Mouse (Mus musculus) liver, embryonic 16.5 days (tissue): Measurements from ENCODE around the gene Kcns1. TPM values are rescaled to one million over a fixed set of nuclear protein-coding genes. Genes with fewer than 3 reads are reported as not detected.

Experiments used
- ATAC-seq: fragments of 200-750 bp; cut with Nextera tagmentation; 2 replicates; pipeline ENCODE4 v1.8.0; 2017; ENCODE audit warnings: low read depth, mild to moderate bottlenecking, moderate number of reproducible peaks, moderate library complexity
- H3K27ac ChIP-seq: fragments of 300-500 bp; sonication (generic); 2 replicates; pipeline ENCODE4 v1.5.1; 2014; ENCODE audit warnings: mild to moderate bottlenecking, low read length
- H3K27me3 ChIP-seq: fragments of 300-500 bp; sonication (generic); 2 replicates; pipeline ENCODE4 v1.6.1; 2014; ENCODE audit warnings: low read depth, low read length, mixed read lengths; ENCODE audit not compliant: control insufficient read depth, insufficient read depth
- H3K36me3 ChIP-seq: fragments of 300-500 bp; sonication (generic); 2 replicates; pipeline ENCODE4 v1.6.1; 2014; ENCODE audit warnings: mild to moderate bottlenecking; ENCODE audit not compliant: control insufficient read depth, insufficient read depth
- H3K4me1 ChIP-seq: fragments of 300-500 bp; sonication (generic); 2 replicates; pipeline ENCODE4 v1.6.1; 2014; ENCODE audit warnings: low read depth, low read length, mixed read lengths; ENCODE audit not compliant: control insufficient read depth
- H3K4me2 ChIP-seq: fragments of 300-500 bp; sonication (generic); 2 replicates; pipeline ENCODE4 v1.6.1; 2014; ENCODE audit warnings: low read depth, low read length, mixed read lengths
- H3K4me3 ChIP-seq: fragments of 300-500 bp; sonication (generic); 2 replicates; pipeline ENCODE4 v1.5.1; 2014; ENCODE audit warnings: low read depth, mild to moderate bottlenecking, low read length
- H3K9ac ChIP-seq: fragments of 300-500 bp; sonication (generic); 2 replicates; pipeline ENCODE4 v1.6.1; 2014; ENCODE audit warnings: low read depth, low read length
- H3K9me3 ChIP-seq: fragments of 300-500 bp; sonication (generic); replicated peaks from 2 replicates; pipeline ENCODE4 v1.6.1; 2016; ENCODE audit warnings: low read length; ENCODE audit not compliant: control insufficient read depth
- WGBS: fragments of 180-500 bp; shearing (Covaris S2); extraction: QIAGEN DNeasy Blood & Tissue Kit; methylation state at CpG from one replicate; pipeline ENCODE4 v1.1.7; 2014; ENCODE audit not compliant: insufficient replicate concordance; 5-methylcytosine and 5-hydroxymethylcytosine counted together
- polyA plus RNA-seq: library from polyadenylated mRNA; unstranded; fragments of >200 nt; fragmentation: Nextera tagmentation; extraction: Ambion mirVana; gene quantifications from 2 replicates; pipeline ENCODE4 v1.2.1, GENCODE M21; 2015

The Kcns1 gene
- polyA plus RNA-seq, 1 experiment from 2014 or later, result not detected

- 46% methylated on average over 5 of the region's 5 CpGs for WGBS
- no peaks in the 10 kb centered on the region for H3K36me3 ChIP-seq
- no peak for ATAC-seq
- H3K4me2 ChIP-seq, result no peak overlapping the region
- no peaks in the 10 kb centered on the region for H3K4me1 ChIP-seq
- no peak overlapping the region for H3K4me3 ChIP-seq
- no peak overlapping the region for H3K27ac ChIP-seq
- no peak overlapping the region for H3K9ac ChIP-seq
- H3K27me3 ChIP-seq, result no peaks in the 10 kb centered on the region
- no peaks in the 10 kb centered on the region for H3K9me3 ChIP-seq
Measured at GRCm38 (mm10) chr2:164194959-164195630, 24.2 kb upstream of the Kcns1 start.

GRCm38 (mm10) chr2:164192279-164192678 lies 21.4 kb upstream of the Kcns1 start:
- Histone ChIP-seq H3K27me3 (no peaks in the 10 kb centered on the region), H3K4me1 (no peaks in the 10 kb centered on the region), H3K27ac (no peak overlapping the region), H3K9ac (no peak overlapping the region), H3K4me2 (no peak overlapping the region), H3K9me3 (no peaks in the 10 kb centered on the region), H3K36me3 (no peaks in the 10 kb centered on the region), H3K4me3 (no peak overlapping the region)
- no peak for ATAC-seq

GRCm38 (mm10) chr2:164190576-164190975 lies 19.7 kb upstream of the Kcns1 start, which contains the start of gene Wfdc12:
Gene Wfdc12, minus strand, starts transcription at chr2:164190608.
- no peak within 1 kb of the TSS for H3K9ac ChIP-seq
- no peaks in the 10 kb centered on the region for H3K27me3 ChIP-seq
- WGBS, result 63% methylated on average over 6 of the region's 6 CpGs
- no peak within 1 kb of the TSS for H3K27ac ChIP-seq
- no peaks in the 10 kb centered on the region for H3K4me1 ChIP-seq
- H3K4me2 ChIP-seq, result no peak within 1 kb of the TSS
- H3K4me3 ChIP-seq, result no peak within 1 kb of the TSS
- H3K36me3 ChIP-seq, result no peaks in the 10 kb centered on the region
- no peaks in the 10 kb centered on the region for H3K9me3 ChIP-seq
- no peak for ATAC-seq

DNA sequence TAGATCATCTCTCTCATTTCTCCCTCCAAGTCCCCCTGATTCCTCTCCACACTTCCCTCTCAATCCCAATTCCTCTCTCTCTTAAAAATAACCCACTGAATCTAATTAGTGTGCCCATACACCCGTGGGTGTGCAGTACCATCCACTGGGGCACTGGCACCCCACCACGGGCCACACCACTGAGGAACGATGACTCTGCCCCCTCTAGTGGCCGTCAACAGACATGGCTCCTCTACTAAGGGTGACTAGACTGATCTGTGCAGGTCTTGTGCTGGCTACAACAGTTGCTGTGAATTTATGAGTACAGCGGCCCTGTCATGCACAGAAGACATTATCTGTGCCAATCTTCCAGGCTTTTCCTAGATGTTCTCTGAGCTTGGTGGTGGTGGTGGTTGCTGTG lies 17.8 kb upstream of the Kcns1 start:
- no peak overlapping the region for H3K4me3 ChIP-seq
- H3K9me3 ChIP-seq, result no peaks in the 10 kb centered on the region
- H3K27me3 ChIP-seq, result no peaks in the 10 kb centered on the region
- H3K4me2 ChIP-seq, result no peak overlapping the region
- no peak for ATAC-seq
- no peak overlapping the region for H3K9ac ChIP-seq
- 20% methylated on average over 5 of the region's 5 CpGs for WGBS
- no peaks in the 10 kb centered on the region for H3K36me3 ChIP-seq
- H3K27ac ChIP-seq, result no peak overlapping the region
- H3K4me1 ChIP-seq, result no peaks in the 10 kb centered on the region

DNA sequence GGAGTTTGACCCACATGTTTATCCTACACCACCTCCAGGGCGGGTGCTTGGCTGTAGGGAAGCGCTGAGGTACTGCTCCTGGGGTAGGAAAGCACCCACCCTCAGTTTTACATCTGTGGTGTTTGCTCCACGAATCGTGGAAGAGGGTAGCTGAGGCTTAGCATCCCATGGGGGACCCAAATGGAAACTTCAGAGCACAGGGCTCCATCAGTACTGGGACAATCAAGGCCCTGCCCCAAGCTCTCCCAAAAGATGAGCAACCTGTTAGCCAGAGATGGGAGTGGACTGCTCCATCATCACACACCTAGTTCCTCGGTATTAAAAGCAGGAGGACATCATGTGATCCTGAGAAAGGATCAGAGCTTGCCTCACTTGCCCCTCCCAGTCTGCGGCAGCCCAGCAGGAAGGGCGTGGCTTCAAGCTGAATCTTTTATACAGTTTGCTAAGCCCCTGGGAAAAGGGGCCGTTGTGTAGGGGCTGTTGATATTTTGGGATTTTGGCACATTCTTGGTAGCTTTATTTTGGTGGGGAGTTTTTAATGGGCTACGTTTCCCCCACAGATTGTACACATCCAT lies 13.3 kb upstream of the Kcns1 start:
- Histone ChIP-seq H3K4me3 (no peak overlapping the region), H3K36me3 (no peaks in the 10 kb centered on the region), H3K4me2 (no peak overlapping the region), H3K9ac (no peak overlapping the region), H3K9me3 (no peaks in the 10 kb centered on the region), H3K27ac (no peak overlapping the region), H3K4me1 (no peaks in the 10 kb centered on the region), H3K27me3 (no peaks in the 10 kb centered on the region)
- ATAC-seq, result no peak
- WGBS, result 37% methylated on average over 9 of the region's 9 CpGs

GRCm38 (mm10) chr2:164183340-164183739 lies 12.4 kb upstream of the Kcns1 start:
- WGBS, result 61% methylated on average over 9 of the region's 9 CpGs
- H3K27ac ChIP-seq, result no peak overlapping the region
- no peaks in the 10 kb centered on the region for H3K9me3 ChIP-seq
- no peak overlapping the region for H3K9ac ChIP-seq
- no peaks in the 10 kb centered on the region for H3K27me3 ChIP-seq
- no peak overlapping the region for H3K4me2 ChIP-seq
- H3K36me3 ChIP-seq, result no peaks in the 10 kb centered on the region
- no peak for ATAC-seq
- no peaks in the 10 kb centered on the region for H3K4me1 ChIP-seq
- H3K4me3 ChIP-seq, result no peak overlapping the region

DNA sequence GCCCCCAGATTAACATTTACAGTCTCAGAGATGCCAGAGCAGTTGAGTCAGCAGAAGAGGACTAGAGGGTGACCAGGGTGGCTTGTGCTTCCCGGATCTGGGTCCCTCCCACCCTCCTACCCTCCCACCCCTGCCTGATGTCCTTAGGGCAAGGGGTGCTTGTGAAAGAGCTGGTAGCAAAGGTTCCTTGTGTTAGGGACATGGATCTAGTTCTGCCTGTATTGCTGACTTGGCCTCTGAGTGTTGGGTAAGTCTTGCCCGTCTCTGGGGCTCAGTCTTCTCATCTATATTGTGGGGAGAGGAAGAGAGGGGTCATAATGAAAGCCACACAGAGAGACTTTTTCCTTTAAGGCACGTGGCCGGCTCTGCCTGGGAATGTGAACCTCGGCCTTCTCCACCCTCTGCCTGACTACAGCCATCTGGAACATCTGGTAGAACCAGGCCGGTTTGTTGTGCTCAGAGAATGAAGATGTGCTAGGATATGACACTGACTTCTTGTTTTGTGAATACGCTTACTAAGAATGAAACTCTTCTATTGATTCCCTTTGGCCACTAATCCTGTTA lies 11.9 kb upstream of the Kcns1 start, which contains the start of gene Wfdc5:
TSS of gene Wfdc5 (minus strand) at position 51 of the 564 bp plus-strand sequence.
- Histone ChIP-seq H3K9ac (no peak within 1 kb of the TSS), H3K27me3 (no peaks in the 10 kb centered on the region), H3K4me2 (no peak within 1 kb of the TSS), H3K9me3 (no peaks in the 10 kb centered on the region), H3K27ac (no peak within 1 kb of the TSS), H3K4me1 (no peaks in the 10 kb centered on the region), H3K36me3 (no peaks in the 10 kb centered on the region), H3K4me3 (no peak within 1 kb of the TSS)
- ATAC-seq, result no peak
- WGBS, result 62% methylated on average over 7 of the region's 7 CpGs

- Histone ChIP-seq H3K4me2 (no peak overlapping the region), H3K36me3 (no peaks in the 10 kb centered on the region), H3K4me3 (no peak overlapping the region), H3K27me3 (no peaks in the 10 kb centered on the region), H3K4me1 (no peaks in the 10 kb centered on the region), H3K9me3 (no peaks in the 10 kb centered on the region), H3K27ac (no peak overlapping the region), H3K9ac (no peak overlapping the region)
- no peak for ATAC-seq
- 70% methylated on average over 4 of the region's 4 CpGs for WGBS
Measured at GRCm38 (mm10) chr2:164180770-164181169, 9.9 kb upstream of the Kcns1 start.

DNA sequence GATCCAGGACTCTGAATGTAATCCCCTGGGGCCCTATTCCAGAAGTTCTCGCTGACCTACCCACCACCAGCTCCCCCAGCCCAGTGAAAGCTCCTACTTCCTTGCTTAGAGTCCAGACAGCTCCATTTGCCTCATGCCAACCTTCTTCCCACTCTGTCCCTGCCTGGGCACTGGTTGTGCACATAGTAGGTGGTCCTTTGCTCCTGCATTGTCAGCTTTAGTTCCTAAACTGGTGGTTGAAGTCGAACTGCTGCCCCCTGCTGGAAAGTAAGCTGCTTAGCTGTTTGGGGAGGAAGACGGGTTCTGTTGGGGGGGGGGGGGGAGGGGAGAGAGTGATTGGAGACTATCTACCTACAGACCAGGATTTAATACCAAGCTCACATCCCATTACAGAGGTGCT lies 9.2 kb upstream of the Kcns1 start:
- H3K4me1 ChIP-seq, result no peaks in the 10 kb centered on the region
- H3K4me2 ChIP-seq, result no peak overlapping the region
- no peaks in the 10 kb centered on the region for H3K9me3 ChIP-seq
- H3K27ac ChIP-seq, result no peak overlapping the region
- no peaks in the 10 kb centered on the region for H3K36me3 ChIP-seq
- H3K4me3 ChIP-seq, result no peak overlapping the region
- no peaks in the 10 kb centered on the region for H3K27me3 ChIP-seq
- no peak for ATAC-seq
- H3K9ac ChIP-seq, result no peak overlapping the region
- 29% methylated on average over 3 of the region's 3 CpGs for WGBS
